Mouse (Mus musculus) hematopoietic stem cell, adult 5-6 weeks (primary cell): ENCODE data around the gene Tm6sf1. TPM values are rescaled to one million over a fixed set of nuclear protein-coding genes. Genes with fewer than 3 reads are reported as not detected.

Experiments
- ATAC-seq, 2 experiments: fragments of 125-278 bp in 1 of 2; replicated peaks in 1 of 2; 2 replicates each; pipeline ENCODE4 v1.8.0; 2016 to 2017; ENCODE audit warnings: inconsistent platforms in 2 of 2, mild to moderate bottlenecking in 2 of 2, moderate number of reproducible peaks in 2 of 2, low read depth in 1 of 2, moderate TSS enrichment in 1 of 2; ENCODE audit not compliant: low FRiP score in 2 of 2, poor library complexity in 2 of 2, severe bottlenecking in 2 of 2, insufficient read depth in 1 of 2, low TSS enrichment in 1 of 2
- total RNA-seq: library from RNA; stranded (forward); fragments of 172-1452, 232-1000 nt; gene quantifications from 2 replicates; pipeline ENCODE4 v1.2.3, GENCODE M21; 2017

Tm6sf1 gene
- total RNA-seq, 1 experiment from 2014 or later: 109 TPM

- ATAC-seq: no peak
Observed at GRCm38 (mm10) chr7:81867231-81867930, 8.6 kb downstream of the Tm6sf1 start.

DNA sequence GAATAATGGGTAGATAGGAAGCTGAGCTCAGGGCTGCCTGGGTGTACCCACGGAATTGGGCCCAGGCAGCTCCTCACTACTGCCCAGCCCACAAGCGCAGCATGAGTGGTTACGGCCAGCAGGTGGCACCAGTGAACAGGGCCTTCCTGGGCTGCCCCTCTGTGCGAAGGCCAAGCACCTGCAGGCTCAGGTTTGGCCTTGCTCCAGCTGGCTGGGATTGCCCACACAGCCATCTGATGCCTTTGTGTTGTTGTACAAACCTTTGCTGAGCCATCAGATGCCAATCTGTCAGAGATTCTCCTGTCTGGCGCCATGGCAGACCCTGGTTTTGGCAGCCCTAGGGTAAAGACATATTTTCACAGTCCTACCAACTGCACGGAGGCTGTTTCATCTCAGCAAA lies 9.4 kb downstream of the Tm6sf1 start:
- peak; percentile 75 to 76 for ATAC-seq

DNA sequence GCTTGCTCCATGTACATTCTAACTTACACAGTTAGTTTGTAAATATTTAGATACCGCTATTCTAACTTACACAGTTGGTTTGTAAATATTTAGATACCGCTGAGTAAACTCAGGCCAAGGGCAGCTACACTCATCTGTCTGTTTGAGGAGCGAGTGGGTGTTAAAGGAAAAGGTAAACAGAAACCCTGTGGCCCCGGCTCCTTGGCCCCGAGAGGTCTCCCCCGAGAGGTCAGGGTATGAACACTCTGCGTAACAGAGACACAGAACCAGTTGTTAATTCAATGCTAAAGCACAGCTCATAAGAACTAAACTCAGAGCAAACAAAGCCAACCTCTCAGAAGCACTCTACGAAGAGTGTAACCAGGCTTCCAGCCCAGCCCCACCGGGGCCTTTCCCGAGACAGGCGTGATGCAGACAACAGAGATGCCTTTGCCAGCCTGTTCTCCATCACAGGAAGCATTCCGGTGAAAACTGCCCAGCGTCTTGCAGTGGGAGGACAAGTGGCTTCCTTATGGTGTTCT lies 13.8 kb downstream of the Tm6sf1 start:
- ATAC-seq: no peak

DNA sequence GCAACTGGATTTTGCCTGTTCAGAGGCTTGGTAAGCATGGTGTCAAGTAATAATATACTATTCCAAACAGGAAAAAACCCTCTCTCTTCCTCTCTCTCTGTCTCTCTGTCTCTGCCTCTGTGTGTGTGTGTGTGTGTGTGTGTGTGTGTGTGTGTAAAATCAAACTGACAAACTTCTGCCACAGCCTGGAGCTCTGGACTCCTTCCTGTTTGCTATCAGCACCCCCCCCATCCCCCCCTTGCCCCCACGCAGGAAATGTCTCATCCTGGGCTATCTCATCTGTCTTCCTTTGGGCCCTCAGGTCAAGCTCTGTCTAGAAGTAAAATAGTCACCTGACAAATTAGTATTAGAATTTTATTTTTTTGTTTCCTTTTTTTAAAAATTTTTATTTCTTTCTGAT lies 15.0 kb downstream of the Tm6sf1 start:
- ATAC-seq: no peak

GRCm38 (mm10) chr7:81874636-81875035 lies 15.8 kb downstream of the Tm6sf1 start:
- no peak for ATAC-seq

DNA sequence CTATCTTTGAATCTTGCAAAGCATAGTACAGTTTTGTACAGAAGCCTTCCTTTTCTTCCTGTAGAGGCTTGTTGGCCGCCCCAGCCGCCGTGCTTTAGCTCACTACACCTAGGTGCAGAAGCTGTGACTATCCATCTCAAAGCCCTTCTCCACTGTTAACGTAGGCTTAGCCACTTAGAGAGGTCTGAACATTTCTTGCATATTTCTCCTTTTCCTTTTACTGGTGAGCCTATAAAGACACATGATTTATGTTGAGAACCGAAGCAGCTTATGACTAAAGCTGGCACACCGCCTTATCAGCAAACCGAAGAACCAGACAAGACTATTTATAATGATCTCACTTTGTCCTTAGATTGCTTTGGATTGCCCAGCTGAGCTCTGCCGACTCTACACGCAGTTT lies 16.6 kb downstream of the Tm6sf1 start:
- no peak for ATAC-seq

DNA sequence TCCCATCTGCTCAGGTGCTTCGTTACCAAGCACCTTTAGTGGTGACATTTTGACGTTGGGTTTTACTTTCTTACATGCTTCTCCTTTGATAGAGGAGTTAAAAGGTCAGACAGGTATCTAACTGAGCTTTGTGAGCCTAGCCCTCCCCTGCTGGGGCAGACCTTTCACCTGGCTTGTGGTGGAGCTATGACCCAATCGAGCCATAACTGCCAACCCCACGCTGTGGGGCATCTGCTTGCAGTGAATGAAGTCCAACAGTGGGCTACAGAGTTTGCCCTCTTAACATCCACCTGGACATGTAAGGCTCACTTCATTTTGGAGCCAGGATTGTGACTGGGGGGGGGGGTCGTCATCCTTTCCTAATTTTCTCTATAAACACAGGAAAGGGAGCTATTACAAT lies 21.5 kb downstream of the Tm6sf1 start:
- no peak for ATAC-seq

DNA sequence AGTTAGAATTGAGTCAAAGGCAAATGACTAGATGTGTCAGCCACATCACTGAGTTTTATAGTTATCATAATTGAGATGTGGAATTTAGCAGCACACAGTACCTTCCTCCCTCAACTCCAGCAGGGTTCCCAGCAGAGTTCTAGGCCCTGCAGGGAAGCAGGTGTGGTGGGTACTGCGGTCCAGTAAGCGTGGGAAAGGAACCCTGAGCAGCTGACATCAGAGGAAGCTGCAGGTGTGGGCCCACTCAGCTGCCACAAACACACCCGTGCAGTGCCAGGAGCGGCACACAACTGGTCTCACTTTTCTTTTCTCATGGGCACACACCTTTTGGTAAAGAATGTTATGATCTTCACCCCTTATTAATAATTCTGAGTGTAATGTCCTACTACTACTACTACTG lies 22.0 kb downstream of the Tm6sf1 start:
- ATAC-seq: no peak

- ATAC-seq: no peak
Observed at GRCm38 (mm10) chr7:81881600-81881999, 22.8 kb downstream of the Tm6sf1 start.

- no peak for ATAC-seq
Observed at GRCm38 (mm10) chr7:81885128-81885527, 26.3 kb downstream of the Tm6sf1 start.

DNA sequence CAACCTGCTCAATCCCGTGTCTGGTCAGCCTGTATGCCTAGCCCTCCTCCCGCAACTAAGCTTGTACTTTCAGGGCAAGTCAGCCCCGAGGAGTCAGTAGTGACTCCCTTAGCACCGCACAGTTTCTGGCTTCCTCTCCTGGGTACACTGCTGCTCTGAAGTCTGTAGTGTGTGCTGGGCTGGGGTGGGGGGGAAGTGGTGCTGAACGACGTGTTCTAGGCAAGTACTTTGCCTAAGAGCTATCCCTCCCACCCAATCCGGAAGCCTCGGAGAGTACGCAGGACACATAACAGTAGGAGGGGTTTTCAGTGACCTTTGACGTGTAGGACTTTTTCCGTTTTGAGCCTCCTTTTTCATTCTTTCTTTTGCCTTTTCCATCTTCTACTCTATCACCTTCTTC lies 40.6 kb downstream of the Tm6sf1 start:
- ATAC-seq: no peak

- ATAC-seq: no peak
Observed at GRCm38 (mm10) chr7:81904094-81904493, 45.3 kb downstream of the Tm6sf1 start.

DNA sequence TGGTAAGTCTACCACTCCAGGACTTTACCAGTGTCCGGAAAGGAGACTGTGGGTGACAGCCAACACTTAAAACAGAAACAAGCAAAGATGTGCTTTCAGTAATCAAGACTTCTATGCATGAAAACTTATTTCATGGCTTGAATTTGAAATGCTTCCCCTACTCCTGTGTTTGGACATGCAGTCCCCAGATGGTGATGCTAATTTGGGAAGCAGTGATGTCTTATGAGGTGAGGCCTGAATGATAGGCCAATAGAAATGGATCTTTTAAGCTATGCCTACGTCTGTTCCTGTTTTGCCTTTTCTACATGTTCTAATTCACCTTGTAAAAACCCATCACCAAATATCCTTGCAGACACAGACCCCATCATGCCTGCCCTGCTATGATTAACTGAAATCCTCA lies 46.1 kb downstream of the Tm6sf1 start:
- ATAC-seq: no peak

DNA sequence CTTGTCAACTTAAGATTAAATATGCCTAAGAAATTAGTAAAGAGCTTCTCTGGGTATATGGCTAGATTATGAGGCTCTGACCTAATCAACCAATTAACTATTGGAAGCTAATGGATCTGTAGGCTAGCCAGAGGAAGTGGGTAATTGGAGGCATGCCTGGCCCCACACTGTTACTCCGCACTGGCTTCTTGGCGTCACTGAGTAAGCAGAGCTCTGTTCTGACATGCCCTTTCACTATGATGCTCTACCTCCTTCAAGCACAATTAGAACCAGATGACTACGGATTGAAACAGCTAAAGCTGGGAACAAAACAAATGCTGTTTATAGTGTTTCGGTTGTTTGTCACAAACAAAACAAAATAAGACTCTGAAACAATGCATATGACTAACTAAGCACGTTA lies 59.5 kb downstream of the Tm6sf1 start:
- no peak for ATAC-seq

DNA sequence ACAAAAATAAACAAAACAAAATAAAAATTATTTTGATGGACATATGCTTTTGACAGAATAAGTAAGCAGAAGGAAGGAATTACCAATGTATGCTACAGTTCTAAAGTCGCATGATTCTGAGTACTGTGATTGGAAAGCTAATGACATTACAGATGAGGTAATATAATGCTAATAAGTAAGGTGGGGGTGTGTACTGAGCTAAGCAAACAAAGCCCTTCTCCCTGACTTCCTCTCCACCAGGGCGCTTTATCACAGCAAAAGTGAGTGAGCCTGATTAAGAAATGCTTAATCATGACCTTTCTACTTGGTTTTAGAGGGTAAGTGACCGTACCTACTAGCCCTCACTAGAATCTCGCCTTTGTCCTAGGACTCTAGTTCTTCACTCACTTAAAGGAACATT lies 61.5 kb downstream of the Tm6sf1 start:
- no peak for ATAC-seq

GRCm38 (mm10) chr7:81921379-81921952 lies 62.7 kb downstream of the Tm6sf1 start:
- peak; percentile 64 to 75; a peak in 3 of 4 replicates for ATAC-seq

DNA sequence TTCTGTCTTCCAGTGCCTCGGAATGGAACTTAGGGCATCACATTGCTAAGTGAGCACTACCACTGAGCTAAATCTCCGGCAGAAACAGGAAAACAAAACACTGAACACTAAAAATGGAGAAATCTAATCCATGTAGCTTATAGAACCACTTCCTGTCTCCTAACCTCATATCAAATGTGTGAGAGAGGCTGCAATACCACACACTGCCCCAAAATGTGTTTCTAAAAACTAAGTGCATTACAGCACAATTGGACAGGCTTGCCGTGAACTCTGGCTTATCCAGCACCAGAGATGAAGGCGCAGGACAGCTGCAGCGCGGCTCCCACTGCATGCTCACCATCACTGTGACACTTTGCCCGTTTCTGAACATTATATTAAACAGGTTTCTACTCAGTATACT lies 70.2 kb downstream of the Tm6sf1 start:
- 0 out of 4 replicates have a peak, but pooled peaks have one; percentile 27 to 60 for ATAC-seq

DNA sequence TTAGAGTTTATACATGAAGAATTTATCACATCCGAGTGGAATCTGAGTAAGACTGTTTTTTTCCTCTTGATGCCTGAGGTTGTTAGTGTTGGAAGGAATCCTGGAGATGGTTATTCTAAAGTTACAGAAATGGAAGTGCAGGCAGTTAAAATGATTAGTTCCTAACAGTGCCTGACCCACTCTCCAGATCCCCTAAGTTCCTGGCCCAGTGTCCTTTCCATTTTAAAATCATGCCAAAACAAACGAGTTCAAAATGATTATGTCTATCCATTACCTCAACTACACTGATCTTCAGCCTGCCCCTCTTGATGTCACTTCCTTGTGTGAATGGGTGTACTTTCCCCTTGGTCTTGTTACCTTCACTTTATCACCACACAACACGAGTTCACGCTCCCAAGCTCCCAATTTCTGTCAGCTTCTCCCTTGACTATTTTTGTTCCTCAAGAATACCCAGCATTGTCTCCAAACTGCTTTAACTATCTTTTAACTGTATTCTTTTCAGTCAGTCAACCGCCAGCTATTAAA lies 73.8 kb downstream of the Tm6sf1 start:
- no peak for ATAC-seq
